In the genomic region with DNA sequence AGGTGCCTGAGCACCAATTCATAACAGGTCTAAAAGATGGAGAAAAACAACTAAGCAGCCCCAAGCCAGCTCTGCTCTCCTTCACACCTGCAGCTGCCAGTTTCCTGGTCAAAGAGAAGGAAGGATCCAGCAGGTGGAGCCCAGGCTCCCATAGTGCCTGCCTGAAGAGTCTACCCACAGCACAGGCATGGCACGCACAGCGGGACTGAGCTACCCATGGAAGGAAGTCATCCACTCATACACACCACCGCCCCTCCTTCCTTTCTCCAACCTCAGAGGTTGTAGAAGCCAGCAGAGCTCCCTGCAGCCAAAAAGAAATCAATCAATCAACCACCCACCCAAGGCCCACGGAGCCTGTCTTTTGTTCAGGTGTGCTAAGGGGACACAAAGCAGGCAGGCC, we compare ENCODE assay signal across 16 mouse cellular contexts.
DNase-seq lines count a peak whose midpoint lies in the region; ATAC-seq and TF ChIP-seq lines count a peak whose summit lies in the region.
"Had no signal": no experiment of that assay in that cellular context is flagged by ENCODE, and none has a peak within 500 bp of the region (broad histone marks: within the 10 kb centered on the region; RNA-seq: fewer than 3 reads in every experiment).

No protein-coding gene starts in this region.

- no peak overlapping the region for H3K27ac ChIP-seq in forebrain, postnatal 0 days (ENCODE audit: low read depth, low read length)
- no peak overlapping the region for H3K27ac ChIP-seq in forebrain, embryonic 13.5 days
- H3K27ac ChIP-seq in layer of hippocampus, adult 2 months = no peak overlapping the region
- no peak overlapping the region for H3K27ac ChIP-seq in lung, postnatal 0 days (ENCODE audit: low read length)
- H3K27ac ChIP-seq: embryonic facial prominence, embryonic 13.5 days; heart, embryonic 10.5 days; hindbrain, embryonic 14.5 days; liver, embryonic 12.5 days had no signal

- TF ChIP-seq EP300 in lung, postnatal 0 days (IDR thresholded peaks at IDR 0.05) = no peak

- H3K9me3 ChIP-seq in forebrain, postnatal 0 days (ENCODE audit: low read length) = no peaks in the 10 kb centered on the region
- no peaks in the 10 kb centered on the region for H3K9me3 ChIP-seq in forebrain, embryonic 13.5 days (replicated peaks)
- H3K9me3 ChIP-seq in lung, postnatal 0 days (ENCODE audit: low read length) = no peaks in the 10 kb centered on the region
- H3K9me3 ChIP-seq: embryonic facial prominence, embryonic 13.5 days; heart, embryonic 10.5 days; liver, embryonic 12.5 days had no signal

- H3K4me3 ChIP-seq in forebrain, postnatal 0 days (ENCODE audit: low read depth, low read length) = no peak overlapping the region
- no peak overlapping the region for H3K4me3 ChIP-seq in forebrain, embryonic 13.5 days
- H3K4me3 ChIP-seq in layer of hippocampus, adult 2 months = no peak overlapping the region
- no peak overlapping the region for H3K4me3 ChIP-seq in lung, postnatal 0 days (ENCODE audit: low read depth, low read length)
- H3K4me3 ChIP-seq: embryonic facial prominence, embryonic 13.5 days; heart, embryonic 10.5 days; liver, embryonic 12.5 days had no signal

- no peaks in the 10 kb centered on the region for H3K36me3 ChIP-seq in forebrain, postnatal 0 days (ENCODE audit: insufficient read depth)
- H3K36me3 ChIP-seq in forebrain, embryonic 13.5 days (ENCODE audit: poor library complexity, severe bottlenecking) = no peaks in the 10 kb centered on the region
- H3K36me3 ChIP-seq in lung, postnatal 0 days (ENCODE audit: insufficient read depth, low read length) = no peaks in the 10 kb centered on the region
- H3K36me3 ChIP-seq: embryonic facial prominence, embryonic 13.5 days; heart, embryonic 10.5 days; liver, embryonic 12.5 days had no signal

- no peak overlapping the region for H3K4me2 ChIP-seq in forebrain, postnatal 0 days (ENCODE audit: low read depth)
- no peak overlapping the region for H3K4me2 ChIP-seq in forebrain, embryonic 13.5 days
- no peak overlapping the region for H3K4me2 ChIP-seq in lung, postnatal 0 days (replicated peaks; ENCODE audit: low read depth, low read length)
- H3K4me2 ChIP-seq: embryonic facial prominence, embryonic 13.5 days; hindbrain, embryonic 14.5 days; liver, embryonic 12.5 days had no signal

- no peak overlapping the region for H3K9ac ChIP-seq in forebrain, postnatal 0 days
- H3K9ac ChIP-seq in forebrain, embryonic 13.5 days = no peak overlapping the region
- H3K9ac ChIP-seq in lung, postnatal 0 days (replicated peaks; ENCODE audit: low read depth) = no peak overlapping the region
- H3K9ac ChIP-seq: embryonic facial prominence, embryonic 13.5 days; hindbrain, embryonic 14.5 days; liver, embryonic 12.5 days had no signal

- no peak for ATAC-seq in forebrain, postnatal 0 days
- ATAC-seq in forebrain, embryonic 13.5 days = no peak
- ATAC-seq in lung, postnatal 0 days = peak; percentile 67
- ATAC-seq in erythroblast, adult 5-6 weeks (replicated peaks; ENCODE audit: low FRiP score, poor library complexity, severe bottlenecking) = no peak
- ATAC-seq: liver, embryonic 12.5 days; midbrain, embryonic 16.5 days had no signal

- H3K27me3 ChIP-seq in forebrain, postnatal 0 days (ENCODE audit: insufficient read depth, low read length) = no peaks in the 10 kb centered on the region; the same call in 1 of the 2 replicates
- peaks cover 23% of the 10 kb centered on the region for H3K27me3 ChIP-seq in forebrain, embryonic 13.5 days
- no peaks in the 10 kb centered on the region for H3K27me3 ChIP-seq in lung, postnatal 0 days (replicated peaks; ENCODE audit: insufficient read depth, low read length)
- H3K27me3 ChIP-seq: liver, embryonic 12.5 days had no signal

- no peak for DNase-seq in forebrain, postnatal 0 days
- no peak for DNase-seq in layer of hippocampus, adult 2 months (ENCODE audit: low spot score in 2 of 2)
- DNase-seq in layer of hippocampus, postnatal 14 days (ENCODE audit: low spot score in 2 of 2) = no peak
- DNase-seq in brain, adult 2 months (ENCODE audit: low read depth, low spot score) = peak; percentile 53
- DNase-seq in lung, postnatal 0 days (ENCODE audit: low spot score) = peak; percentile 43
- no peak for DNase-seq in thymus, postnatal 4 days
- DNase-seq: adrenal gland, postnatal 10 days; cerebellum, adult 11 months; right cerebral cortex, postnatal 4 days had no signal

- H3K4me1 ChIP-seq in forebrain, postnatal 0 days (ENCODE audit: insufficient read depth) = peaks cover under 1% of the 10 kb centered on the region; the same call in 1 of the 2 replicates
- H3K4me1 ChIP-seq in forebrain, embryonic 13.5 days = 0 out of 2 replicates have a peak, but pooled peaks cover 3% of the 10 kb centered on the region
- H3K4me1 ChIP-seq in lung, postnatal 0 days (ENCODE audit: insufficient read depth, low read depth, low read length) = no peaks in the 10 kb centered on the region
- H3K4me1 ChIP-seq: liver, embryonic 12.5 days had no signal

- peak; percentile 19; the same call in 1 of the 2 replicates for TF ChIP-seq CTCF in forebrain, postnatal 0 days (IDR thresholded peaks at IDR 0.05; ENCODE audit: low read depth)
- peak; percentile 52 for TF ChIP-seq CTCF in layer of hippocampus, adult 2 months (conservative IDR thresholded peaks at IDR 0.05)
- peak; percentile 59 for TF ChIP-seq CTCF in lung, postnatal 0 days (IDR thresholded peaks at IDR 0.05)

- 36% methylated on average over 4 of the region's 4 CpGs for WGBS in forebrain, postnatal 0 days
- WGBS in forebrain, embryonic 13.5 days = 35% methylated on average over 4 of the region's 4 CpGs
- WGBS in lung, postnatal 0 days = 24% methylated on average over 4 of the region's 4 CpGs

Comparison
In these comparisons a context has a peak if more than half of its experiments do, and no peak if none do; other contexts are left out.
1. DNase-seq: peak in brain, adult 2 months (single experiment) and lung, postnatal 0 days (single experiment); none in forebrain, postnatal 0 days (single experiment), layer of hippocampus, adult 2 months (0 of 2), layer of hippocampus, postnatal 14 days (0 of 2) and thymus, postnatal 4 days (single experiment).
2. Peak in every context shown above with its lines, with median percentiles within 50 percentile points of each other: CTCF ChIP-seq.